Mouse (Mus musculus): ENCODE measurements around the gene Trim47. TPM values are rescaled to one million over a fixed set of nuclear protein-coding genes. Genes with fewer than 3 reads are reported as not detected.
A peak's percentile ranks its signal among the peaks of the same experiment; 100 is the strongest.

The Trim47 gene
- polyA plus RNA-seq, 1 experiment = 101 TPM

GRCm38 (mm10) chr11:116083096-116083672 lies 43.8 kb downstream of the Trim47 start:
- no peak overlapping the region for H3ac ChIP-seq (ENCODE audit: control insufficient read depth, insufficient read length)
- no peak overlapping the region for H3K4me3 ChIP-seq
- no peak overlapping the region for H3K4me2 ChIP-seq (ENCODE audit: low read depth)
- H3K79me2 ChIP-seq (ENCODE audit: control insufficient read depth, insufficient read depth) = peaks cover 24% of the 10 kb centered on the region
- H3K36me3 ChIP-seq (ENCODE audit: control insufficient read depth, insufficient read depth) = peaks cover 38% of the 10 kb centered on the region
- H3K27me3 ChIP-seq (ENCODE audit: control insufficient read depth, insufficient read depth, insufficient read length) = no peaks in the 10 kb centered on the region
- TF ChIP-seq USF1 (IDR thresholded peaks at IDR 0.05; ENCODE audit: low read depth) = no peak
- TF ChIP-seq TCF3 (IDR thresholded peaks at IDR 0.05; ENCODE audit: insufficient read length, low read depth) = no peak
- TF ChIP-seq REST (IDR thresholded peaks at IDR 0.05; ENCODE audit: insufficient read depth, insufficient read length) = no peak

- Histone ChIP-seq H3ac (ENCODE audit: control insufficient read depth, insufficient read length) (no peak overlapping the region), H3K4me3 (no peak overlapping the region), H3K4me2 (ENCODE audit: low read depth) (no peak overlapping the region), H3K36me3 (ENCODE audit: control insufficient read depth, insufficient read depth) (peaks cover 38% of the 10 kb centered on the region), H3K79me2 (ENCODE audit: control insufficient read depth, insufficient read depth) (peaks cover 21% of the 10 kb centered on the region), H3K27me3 (ENCODE audit: control insufficient read depth, insufficient read depth, insufficient read length) (no peaks in the 10 kb centered on the region)
- TF ChIP-seq CEBPB (IDR thresholded peaks at IDR 0.05; ENCODE audit: insufficient read depth, poor library complexity, severe bottlenecking) = no peak
- no peak for TF ChIP-seq TCF12 (IDR thresholded peaks at IDR 0.05; ENCODE audit: insufficient read depth, poor library complexity, severe bottlenecking)
- TF ChIP-seq POLR2AphosphoS2 (IDR thresholded peaks at IDR 0.05; ENCODE audit: insufficient read length, low read depth) = no peak
- no peak for TF ChIP-seq E2F4 (IDR thresholded peaks at IDR 0.05; ENCODE audit: insufficient read depth)
- TF ChIP-seq SRF (IDR thresholded peaks at IDR 0.05; ENCODE audit: control insufficient read depth, insufficient read length, low read depth) = no peak
- no peak for TF ChIP-seq MAX (IDR thresholded peaks at IDR 0.05; ENCODE audit: low read depth)
- TF ChIP-seq MYOD1 (IDR thresholded peaks at IDR 0.05; ENCODE audit: control insufficient read depth in 1 of 3, insufficient read length in 2 of 3, low read depth in 2 of 3) = no peak
- no peak for TF ChIP-seq MYOG (IDR thresholded peaks at IDR 0.05; ENCODE audit: control insufficient read depth in 1 of 3, insufficient read depth in 1 of 3, insufficient read length in 2 of 3, low read depth in 2 of 3)
- no peak for TF ChIP-seq POLR2A (IDR thresholded peaks at IDR 0.05; ENCODE audit: insufficient read length, low read depth)
- TF ChIP-seq TCF3 (IDR thresholded peaks at IDR 0.05; ENCODE audit: insufficient read length, low read depth) = no peak
Measured at GRCm38 (mm10) chr11:116081081-116081480, 45.9 kb downstream of the Trim47 start.

GRCm38 (mm10) chr11:116079511-116079910 lies 47.5 kb downstream of the Trim47 start:
- H3ac ChIP-seq (ENCODE audit: control insufficient read depth, insufficient read length) = no peak overlapping the region
- H3K36me3 ChIP-seq (ENCODE audit: control insufficient read depth, insufficient read depth) = peaks cover 38% of the 10 kb centered on the region
- H3K4me3 ChIP-seq = no peak overlapping the region
- H3K79me2 ChIP-seq (ENCODE audit: control insufficient read depth, insufficient read depth) = peaks cover 5% of the 10 kb centered on the region
- H3K4me2 ChIP-seq (ENCODE audit: low read depth) = no peak overlapping the region
- no peak for TF ChIP-seq MAX (IDR thresholded peaks at IDR 0.05; ENCODE audit: low read depth)
- no peak for TF ChIP-seq MYOD1 (IDR thresholded peaks at IDR 0.05; ENCODE audit: control insufficient read depth in 1 of 3, insufficient read length in 2 of 3, low read depth in 2 of 3)
- H3K27me3 ChIP-seq (ENCODE audit: control insufficient read depth, insufficient read depth, insufficient read length) = no peaks in the 10 kb centered on the region

- H3K36me3 ChIP-seq (ENCODE audit: control insufficient read depth, insufficient read depth) = peaks cover 38% of the 10 kb centered on the region
- no peak overlapping the region for H3ac ChIP-seq (ENCODE audit: control insufficient read depth, insufficient read length)
- H3K4me3 ChIP-seq = no peak overlapping the region
- no peaks in the 10 kb centered on the region for H3K27me3 ChIP-seq (ENCODE audit: control insufficient read depth, insufficient read depth, insufficient read length)
- peaks cover 4% of the 10 kb centered on the region for H3K79me2 ChIP-seq (ENCODE audit: control insufficient read depth, insufficient read depth)
- no peak overlapping the region for H3K4me2 ChIP-seq (ENCODE audit: low read depth)
- no peak for TF ChIP-seq E2F4 (IDR thresholded peaks at IDR 0.05; ENCODE audit: insufficient read depth)
- no peak for TF ChIP-seq POLR2AphosphoS2 (IDR thresholded peaks at IDR 0.05; ENCODE audit: insufficient read length, low read depth)
- TF ChIP-seq USF1 (IDR thresholded peaks at IDR 0.05; ENCODE audit: low read depth) = no peak
- no peak for TF ChIP-seq TCF12 (IDR thresholded peaks at IDR 0.05; ENCODE audit: insufficient read depth, poor library complexity, severe bottlenecking)
- no peak for TF ChIP-seq POLR2A (IDR thresholded peaks at IDR 0.05; ENCODE audit: insufficient read length, low read depth)
- TF ChIP-seq REST (IDR thresholded peaks at IDR 0.05; ENCODE audit: insufficient read depth, insufficient read length) = no peak
- no peak for TF ChIP-seq TCF3 (IDR thresholded peaks at IDR 0.05; ENCODE audit: insufficient read length, low read depth)
- TF ChIP-seq MYOG (IDR thresholded peaks at IDR 0.05; ENCODE audit: control insufficient read depth in 1 of 3, insufficient read depth in 1 of 3, insufficient read length in 2 of 3, low read depth in 2 of 3) = no peak
- no peak for TF ChIP-seq MYOD1 (IDR thresholded peaks at IDR 0.05; ENCODE audit: control insufficient read depth in 1 of 3, insufficient read length in 2 of 3, low read depth in 2 of 3)
- no peak for TF ChIP-seq CEBPB (IDR thresholded peaks at IDR 0.05; ENCODE audit: insufficient read depth, poor library complexity, severe bottlenecking)
- no peak for TF ChIP-seq SRF (IDR thresholded peaks at IDR 0.05; ENCODE audit: control insufficient read depth, insufficient read length, low read depth)
- TF ChIP-seq MAX (IDR thresholded peaks at IDR 0.05; ENCODE audit: low read depth) = no peak
Measured at GRCm38 (mm10) chr11:116078676-116079320, 48.2 kb downstream of the Trim47 start.

GRCm38 (mm10) chr11:116078221-116078620 lies 48.8 kb downstream of the Trim47 start:
- no peak overlapping the region for H3ac ChIP-seq (ENCODE audit: control insufficient read depth, insufficient read length)
- TF ChIP-seq POLR2AphosphoS2 (IDR thresholded peaks at IDR 0.05; ENCODE audit: insufficient read length, low read depth) (peak; percentile 73), SRF (IDR thresholded peaks at IDR 0.05; ENCODE audit: control insufficient read depth, insufficient read length, low read depth) (no peak), USF1 (IDR thresholded peaks at IDR 0.05; ENCODE audit: low read depth) (no peak), POLR2A (IDR thresholded peaks at IDR 0.05; ENCODE audit: insufficient read length, low read depth) (no peak), TCF12 (IDR thresholded peaks at IDR 0.05; ENCODE audit: insufficient read depth, poor library complexity, severe bottlenecking) (no peak), REST (IDR thresholded peaks at IDR 0.05; ENCODE audit: insufficient read depth, insufficient read length) (no peak), E2F4 (IDR thresholded peaks at IDR 0.05; ENCODE audit: insufficient read depth) (no peak), MAX (IDR thresholded peaks at IDR 0.05; ENCODE audit: low read depth) (no peak), MYOD1 (IDR thresholded peaks at IDR 0.05; ENCODE audit: control insufficient read depth in 1 of 3, insufficient read length in 2 of 3, low read depth in 2 of 3) (peak in 1 of 3 experiments; percentile 25), CEBPB (IDR thresholded peaks at IDR 0.05; ENCODE audit: insufficient read depth, poor library complexity, severe bottlenecking) (no peak), TCF3 (IDR thresholded peaks at IDR 0.05; ENCODE audit: insufficient read length, low read depth) (no peak)
- peaks cover 2% of the 10 kb centered on the region for H3K79me2 ChIP-seq (ENCODE audit: control insufficient read depth, insufficient read depth)
- H3K4me2 ChIP-seq (ENCODE audit: low read depth) = no peak overlapping the region
- no peak overlapping the region for H3K4me3 ChIP-seq
- peaks cover 32% of the 10 kb centered on the region for H3K36me3 ChIP-seq (ENCODE audit: control insufficient read depth, insufficient read depth)
- no peaks in the 10 kb centered on the region for H3K27me3 ChIP-seq (ENCODE audit: control insufficient read depth, insufficient read depth, insufficient read length)
